In genomic region chr7:119960006-119960405, GRCm38 (mm10) we compare ENCODE assay signal across 21 mouse cellular contexts.
DNase-seq lines count a peak whose midpoint lies in the region; ATAC-seq and TF ChIP-seq lines count a peak whose summit lies in the region.
"Had no signal": no experiment of that assay in that cellular context is flagged by ENCODE, and none has a peak within 500 bp of the region (broad histone marks: within the 10 kb centered on the region; RNA-seq: fewer than 3 reads in every experiment).

No protein-coding gene starts in this region.

- no peaks in the 10 kb centered on the region for H3K27me3 ChIP-seq in kidney, adult 2 months (replicated peaks; ENCODE audit: control insufficient read depth, insufficient read depth, low read length)
- no peaks in the 10 kb centered on the region for H3K27me3 ChIP-seq in kidney, embryonic 16.5 days (ENCODE audit: insufficient read depth, low read length)
- H3K27me3 ChIP-seq: embryonic facial prominence, embryonic 12.5 days; forebrain, embryonic 13.5 days; hindbrain, embryonic 13.5 days; limb, embryonic 15.5 days; neural tube, embryonic 13.5 days had no signal

- H3K9ac ChIP-seq in kidney, embryonic 16.5 days (replicated peaks; ENCODE audit: low read length): no peak overlapping the region
- H3K9ac ChIP-seq: embryonic facial prominence, embryonic 12.5 days; forebrain, embryonic 13.5 days; hindbrain, embryonic 13.5 days; limb, embryonic 15.5 days; liver, postnatal 0 days; neural tube, embryonic 13.5 days had no signal

- no peak overlapping the region for H3K4me2 ChIP-seq in kidney, embryonic 16.5 days (replicated peaks; ENCODE audit: low read depth, low read length)
- H3K4me2 ChIP-seq: embryonic facial prominence, embryonic 12.5 days; forebrain, embryonic 13.5 days; hindbrain, embryonic 13.5 days; limb, embryonic 15.5 days; neural tube, embryonic 13.5 days had no signal

- no peak for TF ChIP-seq CTCF in kidney, adult 2 months (conservative IDR thresholded peaks at IDR 0.05; ENCODE audit: insufficient read depth, insufficient read length, low read depth, low read length)
- no peak for TF ChIP-seq CTCF in left cerebral cortex, adult 2 months (IDR thresholded peaks at IDR 0.05)

- no peaks in the 10 kb centered on the region for H3K36me3 ChIP-seq in kidney, adult 2 months (ENCODE audit: control insufficient read depth, insufficient read depth, low read length)
- H3K36me3 ChIP-seq in kidney, embryonic 16.5 days (ENCODE audit: insufficient read depth, low read length): no peaks in the 10 kb centered on the region
- H3K36me3 ChIP-seq: embryonic facial prominence, embryonic 12.5 days; hindbrain, embryonic 13.5 days; limb, embryonic 15.5 days; neural tube, embryonic 13.5 days had no signal

- no peak for ATAC-seq in kidney, embryonic 16.5 days (ENCODE audit: low FRiP score, low TSS enrichment)
- ATAC-seq: forebrain, embryonic 13.5 days; liver, postnatal 0 days had no signal

- DNase-seq in heart, adult 11 months: peak; percentile 89
- DNase-seq in heart, postnatal 4 days: no peak
- DNase-seq in kidney, adult 2 months: peak; percentile 92
- DNase-seq in urinary bladder, postnatal 36 days (ENCODE audit: low spot score in 2 of 2): peak; percentile 2 to 47
- no peak for DNase-seq in urinary bladder, postnatal 14 days (ENCODE audit: low spot score)
- peak; percentile 68 for DNase-seq in lung, postnatal 36 days
- DNase-seq in left cerebral cortex, adult 2 months (ENCODE audit: extremely low spot score in 1 of 2, low spot score in 2 of 2): no peak
- DNase-seq: B cell, adult 2 months; cerebellum, adult 9-10 months; liver, postnatal 0 days; midbrain, embryonic 14.5 days; right cerebral cortex, postnatal 14 days; spleen, adult 18-20 months; thymus, postnatal 25 days had no signal

- no peak overlapping the region for H3K4me3 ChIP-seq in kidney, adult 2 months (ENCODE audit: insufficient read depth, low read depth, low read length)
- no peak overlapping the region for H3K4me3 ChIP-seq in kidney, embryonic 16.5 days (ENCODE audit: low read length)
- no peak overlapping the region for H3K4me3 ChIP-seq in left cerebral cortex, adult 2 months
- H3K4me3 ChIP-seq: embryonic facial prominence, embryonic 12.5 days; erythroblast, embryonic 14.5 days; forebrain, embryonic 13.5 days; hindbrain, embryonic 13.5 days; limb, embryonic 15.5 days; neural tube, embryonic 13.5 days had no signal

- WGBS in kidney, adult 2 months: 37% methylated on average over 6 of the region's 6 CpGs
- WGBS in kidney, embryonic 16.5 days: 75% methylated on average over 6 of the region's 6 CpGs

- H3K4me1 ChIP-seq in kidney, adult 2 months (ENCODE audit: control insufficient read depth, insufficient read depth, low read length): peaks cover 21% of the 10 kb centered on the region
- H3K4me1 ChIP-seq in kidney, embryonic 16.5 days (ENCODE audit: insufficient read depth, low read length): no peaks in the 10 kb centered on the region
- H3K4me1 ChIP-seq: embryonic facial prominence, embryonic 12.5 days; forebrain, embryonic 13.5 days; hindbrain, embryonic 13.5 days; limb, embryonic 15.5 days; neural tube, embryonic 13.5 days had no signal

- peak overlapping the region; percentile 32; the same call in 1 of the 2 replicates for H3K27ac ChIP-seq in kidney, adult 2 months (ENCODE audit: insufficient read depth, low read depth, low read length)
- no peak overlapping the region for H3K27ac ChIP-seq in kidney, embryonic 16.5 days (ENCODE audit: low read length)
- H3K27ac ChIP-seq in left cerebral cortex, adult 2 months: no peak overlapping the region
- H3K27ac ChIP-seq: embryonic facial prominence, embryonic 12.5 days; forebrain, embryonic 13.5 days; hindbrain, embryonic 13.5 days; limb, embryonic 15.5 days; neural tube, embryonic 13.5 days had no signal

- no peaks in the 10 kb centered on the region for H3K9me3 ChIP-seq in kidney, embryonic 16.5 days (ENCODE audit: low read length)
- H3K9me3 ChIP-seq: embryonic facial prominence, embryonic 12.5 days; forebrain, embryonic 13.5 days; hindbrain, embryonic 13.5 days; limb, embryonic 15.5 days; neural tube, embryonic 13.5 days had no signal

- TF ChIP-seq POLR2A in kidney, adult 2 months (IDR thresholded peaks at IDR 0.05; ENCODE audit: low read depth, low read length): no peak

- intact Hi-C loops in left cerebral cortex, adult 2 months (cut with DNase I): no loop called here

Comparison
In these comparisons a context has a peak if more than half of its experiments do, and no peak if none do; other contexts are left out.
1. DNase-seq: peak in heart, adult 11 months (single experiment), kidney, adult 2 months (single experiment), urinary bladder, postnatal 36 days (2 of 2) and lung, postnatal 36 days (single experiment); none in heart, postnatal 4 days (single experiment), urinary bladder, postnatal 14 days (single experiment) and left cerebral cortex, adult 2 months (0 of 2).